Mouse (Mus musculus): ENCODE measurements at regions not wholly inside any gene's neighbourhood (a gene's known extent, or its start where the extent isn't known, plus 50 kb on each side); places are given as distances from the start of the nearest gene placed in this dataset.
A peak's percentile ranks its signal among the peaks of the same experiment; 100 is the strongest.

DNA sequence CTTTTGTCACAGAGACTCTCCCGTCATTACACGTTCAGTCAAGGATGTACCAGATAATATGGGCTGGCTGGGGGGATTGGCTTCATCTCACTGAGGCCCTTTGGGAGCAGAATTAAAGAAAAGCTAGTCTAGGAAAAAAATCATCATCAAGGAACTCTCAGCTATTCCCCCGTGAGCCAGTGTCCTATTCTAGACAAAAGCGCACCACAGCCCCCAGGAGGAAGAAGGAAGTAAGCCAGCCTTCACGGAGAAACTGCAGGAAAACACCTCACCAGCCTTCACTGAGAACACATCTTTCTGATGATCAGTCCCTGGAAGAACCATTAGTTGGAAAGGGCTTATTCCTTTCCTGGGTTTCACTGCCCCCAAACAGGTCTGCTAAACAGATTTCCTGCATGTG, 154.8 kb upstream of the Dapk1 start:
- CTCF ChIA-PET, result no interaction called here
- ATAC-seq (no peak), DNase-seq (ENCODE audit: low read depth, low spot score) (no peak)
- TF ChIP-seq CTCF (IDR thresholded peaks at IDR 0.05), result peak; percentile 20
- in situ Hi-C loops (cut with MboI; ENCODE audit: low pct_unique_long_range_greater_than_20kb), result no loop called here
- H3K27me3 ChIP-seq, result no peaks in the 10 kb centered on the region
- POLR2A ChIA-PET, result interaction anchor here (1.0 kb wide), 1 partner anchor 9 kb away, joined by 3 read pairs; no protein-coding TSS in a partner anchor

DNA sequence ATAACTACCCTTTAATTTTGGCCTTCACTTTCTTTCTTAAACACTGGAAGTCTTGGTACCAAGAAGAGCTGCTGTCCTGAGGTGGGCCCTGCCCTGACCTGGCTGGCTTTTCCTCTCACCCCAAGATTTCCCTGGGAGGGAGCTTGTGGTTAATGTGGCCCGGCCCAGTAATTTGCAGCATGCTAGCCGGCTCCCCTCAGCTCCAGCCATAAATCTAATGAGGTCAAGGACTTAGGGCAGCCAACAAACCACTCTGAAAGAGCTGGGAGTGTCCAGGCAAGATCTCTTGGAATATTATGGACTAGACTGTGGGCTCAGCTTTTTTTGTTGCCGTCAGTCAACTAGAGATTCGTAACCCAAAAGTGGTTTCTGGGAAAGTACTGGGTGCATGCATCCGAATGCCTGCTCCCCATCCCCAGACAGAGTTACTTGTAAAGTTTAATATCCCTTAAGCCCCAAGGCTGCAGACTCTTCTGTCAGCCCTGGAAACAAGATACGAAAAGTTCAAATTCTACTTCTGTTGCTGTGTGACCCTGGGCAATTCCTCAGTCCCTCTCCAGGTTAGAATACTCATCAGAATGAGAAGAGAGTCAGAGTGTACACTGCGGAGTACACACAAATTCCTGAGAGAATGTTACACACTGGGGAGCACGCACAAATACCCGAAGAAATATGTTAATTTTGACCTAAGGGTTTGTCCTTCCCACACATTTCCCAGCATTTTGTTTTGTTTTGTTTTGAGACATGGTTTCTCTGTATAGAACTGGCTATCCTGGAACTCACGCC, 150.8 kb upstream of the Dapk1 start:
- ATAC-seq, result no peak
- H3K27me3 ChIP-seq, result no peaks in the 10 kb centered on the region
- CTCF ChIA-PET, result interaction anchor here (0.8 to 1.8 kb wide), 5 partner anchors 11 to 272 kb away, joined by 3 to 5 read pairs (median 3); no protein-coding TSS in a partner anchor
- TF ChIP-seq CTCF (IDR thresholded peaks at IDR 0.05), result no peak
- in situ Hi-C loops (cut with MboI; ENCODE audit: low pct_unique_long_range_greater_than_20kb), result loop anchor here (10.0 to 25.0 kb wide), 2 partner anchors 156 to 389 kb away; no protein-coding TSS in a partner anchor
- no peak for DNase-seq (ENCODE audit: low read depth, low spot score)
- POLR2A ChIA-PET, result interaction anchor here (0.6 to 1.0 kb wide), 2 partner anchors 11 to 77 kb away, joined by 3 read pairs; no protein-coding TSS in a partner anchor

DNA sequence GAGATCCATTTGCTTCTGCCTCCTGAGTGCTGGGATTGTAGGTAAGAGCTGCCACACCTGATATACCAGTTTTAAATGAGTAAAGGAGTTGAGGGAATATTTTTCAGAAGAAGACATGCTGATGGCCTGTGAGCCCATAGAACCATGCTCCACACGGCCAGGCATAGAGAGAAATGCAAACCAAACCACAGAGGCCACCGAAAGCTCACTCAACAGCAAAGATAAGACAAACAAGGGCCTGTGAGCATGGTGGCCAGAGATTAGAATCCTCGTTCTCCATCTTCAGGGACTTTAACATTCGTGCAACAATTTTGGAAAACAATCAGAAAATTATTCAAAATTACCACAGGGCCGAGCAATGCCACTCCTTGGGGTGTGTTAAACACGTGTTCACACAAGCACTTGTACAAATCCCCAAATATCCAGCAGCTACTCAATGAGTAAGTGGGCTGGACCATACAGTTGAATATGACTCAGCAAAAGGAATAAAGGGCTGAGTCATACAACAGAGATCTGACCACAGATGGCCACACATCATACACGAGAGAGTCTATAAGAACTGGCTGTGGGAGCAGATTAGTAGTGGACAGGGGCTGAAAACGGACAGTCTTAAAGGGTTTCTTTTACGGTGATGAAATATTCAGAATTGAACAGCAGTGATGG, 147.8 kb upstream of the Dapk1 start:
- POLR2A ChIA-PET, result interaction anchor here (1.2 to 1.7 kb wide), 2 partner anchors 23 to 277 kb away, joined by 3 to 4 read pairs; partner anchors contain the start of gene Gas1
- ATAC-seq, result no peak

DNA sequence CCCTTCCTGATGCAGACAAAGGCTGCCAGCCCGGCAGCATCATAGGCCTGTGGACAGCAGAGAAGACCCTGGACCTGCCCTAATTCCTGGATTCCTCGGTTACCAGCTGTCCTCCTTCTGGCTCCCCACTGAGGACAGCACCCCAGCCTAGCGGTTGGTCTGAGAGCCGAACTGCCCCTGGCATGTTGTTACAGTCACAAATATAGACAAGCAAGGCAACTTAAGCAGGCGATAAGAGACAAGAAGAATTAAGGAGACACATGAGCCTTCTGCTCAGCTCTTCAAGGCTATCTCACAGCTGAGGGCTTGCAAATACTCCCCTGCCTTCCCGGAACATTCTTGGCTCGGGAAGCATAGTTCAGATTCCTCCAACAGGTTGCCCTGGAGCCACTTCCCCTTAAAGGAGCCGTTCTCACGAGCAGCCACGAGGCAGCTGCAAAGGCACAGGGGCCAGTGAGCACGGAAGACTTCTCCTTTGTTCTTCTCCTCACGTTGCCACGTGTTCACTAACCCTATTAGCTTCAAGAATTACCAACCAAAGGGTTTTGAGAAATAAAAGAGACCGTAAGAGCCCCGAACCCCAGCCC, 146.6 kb upstream of the Dapk1 start:
- in situ Hi-C loops (cut with MboI; ENCODE audit: low pct_unique_long_range_greater_than_20kb), result loop anchor here (10.0 to 25.0 kb wide), 2 partner anchors 160 to 393 kb away; no protein-coding TSS in a partner anchor
- ATAC-seq, result peak; percentile 89
- DNase-seq (ENCODE audit: low read depth, low spot score), result no peak
- ChIA-PET POLR2A (interaction anchor here (0.7 to 1.7 kb wide), 7 partner anchors 10 to 684 kb away, joined by 3 to 4 read pairs (median 4); partner anchors contain the start of gene Gas1), CTCF (interaction anchor here (0.9 to 1.3 kb wide), 2 partner anchors 11 to 614 kb away, joined by 3 read pairs; no protein-coding TSS in a partner anchor)
- TF ChIP-seq CTCF (IDR thresholded peaks at IDR 0.05), result no peak
- H3K27me3 ChIP-seq, result no peaks in the 10 kb centered on the region

More for the DNA sequence above, 147.8 kb upstream of the Dapk1 start:
- no peak for TF ChIP-seq CTCF (IDR thresholded peaks at IDR 0.05)
- CTCF ChIA-PET, result interaction anchor here (1.0 kb wide), 1 partner anchor 17 kb away, joined by 4 read pairs; no protein-coding TSS in a partner anchor
- no peak for DNase-seq (ENCODE audit: low read depth, low spot score)
- in situ Hi-C loops (cut with MboI; ENCODE audit: low pct_unique_long_range_greater_than_20kb), result loop anchor here (10.0 to 25.0 kb wide), 2 partner anchors 159 to 392 kb away; no protein-coding TSS in a partner anchor
- no peaks in the 10 kb centered on the region for H3K27me3 ChIP-seq

DNA sequence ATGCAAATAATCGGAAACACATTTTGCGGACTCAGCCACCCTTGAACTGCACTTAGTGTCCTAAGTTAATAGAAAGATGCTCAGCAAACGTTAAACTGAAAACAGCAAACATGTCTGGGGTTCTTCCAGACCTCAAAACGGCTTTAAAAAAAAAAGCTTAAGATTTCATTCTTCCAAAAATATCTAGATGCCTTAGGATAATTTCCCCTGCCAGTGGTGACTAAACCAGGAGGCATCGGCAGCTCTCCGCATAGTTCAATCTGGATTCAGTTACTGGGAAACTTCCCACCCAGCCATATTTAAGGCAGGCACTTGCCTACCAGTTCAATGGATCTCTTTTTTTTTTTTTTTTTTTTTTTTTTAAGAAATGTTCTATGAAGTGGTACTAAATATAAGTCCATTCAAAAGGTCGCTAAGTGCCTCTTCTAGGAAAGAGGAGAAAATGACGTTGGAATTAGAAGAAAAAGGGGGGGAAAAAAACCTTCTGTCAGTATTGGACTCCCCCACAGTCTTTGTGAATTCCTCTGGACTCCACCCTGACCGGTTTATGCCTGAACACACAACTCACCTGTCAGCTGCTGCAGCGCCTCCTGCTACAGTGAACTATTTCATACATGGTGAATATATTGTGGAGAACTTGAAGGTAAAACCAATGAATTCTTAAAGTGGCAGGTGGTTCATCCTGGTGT, 145.7 kb upstream of the Dapk1 start:
- ATAC-seq (no peak), DNase-seq (ENCODE audit: low read depth, low spot score) (no peak)
- POLR2A ChIA-PET, result interaction anchor here (0.7 to 1.7 kb wide), 8 partner anchors 10 to 685 kb away, joined by 3 to 9 read pairs (median 4); partner anchors contain the start of gene Gas1
- CTCF ChIA-PET, result interaction anchor here (1.0 to 1.3 kb wide), 3 partner anchors 9 to 12 kb away, joined by 3 to 5 read pairs (median 3); no protein-coding TSS in a partner anchor
- TF ChIP-seq CTCF (IDR thresholded peaks at IDR 0.05), result no peak
- H3K27me3 ChIP-seq, result no peaks in the 10 kb centered on the region
- in situ Hi-C loops (cut with MboI; ENCODE audit: low pct_unique_long_range_greater_than_20kb), result loop anchor here (10.0 to 25.0 kb wide), 2 partner anchors 161 to 394 kb away; no protein-coding TSS in a partner anchor

DNA sequence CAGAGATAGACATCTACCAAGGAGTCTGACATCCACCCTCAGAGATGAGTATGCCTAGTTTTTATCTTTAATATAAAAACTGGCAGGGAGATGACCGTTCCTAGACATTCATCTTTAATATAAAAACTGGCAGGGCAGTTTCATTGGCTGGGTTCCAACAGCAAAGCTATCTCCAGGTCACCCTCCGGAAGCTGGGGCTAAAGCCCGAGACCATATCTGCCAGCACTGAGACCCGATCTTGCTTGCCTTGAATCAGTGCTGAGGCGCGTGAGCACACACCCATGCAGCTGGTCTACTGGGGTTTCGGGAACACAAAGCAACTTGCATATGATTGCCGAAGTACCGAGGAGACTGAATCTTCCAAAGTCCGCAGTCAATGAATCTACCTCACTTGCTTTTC, 144.5 kb upstream of the Dapk1 start:
- ATAC-seq, result no peak
- ChIA-PET CTCF (interaction anchor here (1.1 to 1.8 kb wide), 3 partner anchors 10 to 42 kb away, joined by 3 to 5 read pairs (median 3); no protein-coding TSS in a partner anchor), POLR2A (interaction anchor here (1.5 kb wide), 1 partner anchor 8 kb away, joined by 9 read pairs; no protein-coding TSS in a partner anchor)
- TF ChIP-seq CTCF (IDR thresholded peaks at IDR 0.05), result no peak
- in situ Hi-C loops (cut with MboI; ENCODE audit: low pct_unique_long_range_greater_than_20kb), result loop anchor here (10.0 to 25.0 kb wide), 2 partner anchors 162 to 395 kb away; no protein-coding TSS in a partner anchor
- H3K27me3 ChIP-seq, result no peaks in the 10 kb centered on the region
- no peak for DNase-seq (ENCODE audit: low read depth, low spot score)

DNA sequence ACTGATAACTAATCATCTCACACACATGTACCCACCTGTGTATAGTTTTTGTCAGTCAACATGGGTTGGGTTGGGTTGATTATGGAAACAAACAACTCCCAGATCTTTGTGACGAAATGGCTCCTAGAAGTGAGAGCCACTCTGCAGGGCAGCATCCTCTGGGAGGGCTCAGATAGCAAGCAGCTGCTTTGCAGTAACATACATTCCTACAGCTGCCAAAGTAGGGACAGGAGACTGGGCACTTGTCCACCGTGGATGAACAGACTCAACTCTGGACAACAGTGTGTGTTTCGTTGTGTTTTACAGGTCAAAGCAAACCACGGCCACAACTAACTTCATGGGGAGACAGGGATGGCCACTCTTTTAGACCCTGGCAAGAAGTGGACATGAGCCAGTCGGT, 142.7 kb upstream of the Dapk1 start:
- DNase-seq (ENCODE audit: low read depth, low spot score), result no peak
- ChIA-PET POLR2A (no interaction called here), CTCF (no interaction called here)
- no peak for TF ChIP-seq CTCF (IDR thresholded peaks at IDR 0.05)
- ATAC-seq, result no peak
- no peaks in the 10 kb centered on the region for H3K27me3 ChIP-seq
- in situ Hi-C loops (cut with MboI; ENCODE audit: low pct_unique_long_range_greater_than_20kb), result loop anchor here (10.0 to 25.0 kb wide), 2 partner anchors 164 to 397 kb away; no protein-coding TSS in a partner anchor

DNA sequence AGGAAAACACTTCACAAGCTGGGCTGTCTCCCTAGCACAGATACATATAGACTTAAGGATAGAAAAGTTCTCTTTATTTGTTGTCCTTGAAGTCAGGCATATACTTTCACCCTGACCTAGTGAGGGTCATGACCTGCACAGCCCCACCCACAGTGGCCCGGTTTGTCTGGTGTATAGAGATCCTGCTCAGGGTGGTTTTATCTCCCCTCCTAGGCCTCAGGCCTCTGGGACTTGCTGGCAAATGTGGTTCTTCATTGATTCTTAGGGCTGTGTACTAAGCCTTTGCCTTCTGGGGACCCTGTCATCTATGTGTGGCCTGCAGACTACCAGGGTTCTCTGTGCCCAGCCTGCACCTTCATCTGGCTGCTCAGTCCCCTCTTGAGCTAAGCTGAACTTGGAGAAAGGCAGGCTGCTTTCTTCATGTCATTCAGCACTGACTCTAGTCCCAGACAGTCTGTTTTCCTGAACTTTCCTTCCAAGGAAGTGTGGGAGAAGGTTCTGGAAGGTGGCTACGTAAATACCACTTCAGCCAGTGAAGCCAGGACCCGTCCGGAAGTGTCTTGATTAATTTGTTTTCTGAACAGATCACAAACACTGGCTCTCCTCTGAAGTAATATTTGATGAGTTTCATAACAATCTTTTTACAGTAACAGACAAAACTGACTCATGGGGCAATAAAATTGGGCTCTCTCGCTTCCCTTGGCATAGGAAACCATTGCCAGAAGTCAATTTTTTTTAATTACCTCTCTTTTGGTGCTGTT, 135.0 kb upstream of the Dapk1 start:
- ATAC-seq, result no peak
- ChIA-PET CTCF (interaction anchor here (1.0 to 2.1 kb wide), 7 partner anchors 10 to 590 kb away, joined by 3 to 13 read pairs (median 3); partner anchors contain the start of gene Gas1), POLR2A (interaction anchor here (1.1 kb wide), 1 partner anchor 50 kb away, joined by 3 read pairs; no protein-coding TSS in a partner anchor)

More for the DNA sequence above, 135.0 kb upstream of the Dapk1 start:
- DNase-seq (ENCODE audit: low read depth, low spot score), result no peak
- in situ Hi-C loops (cut with MboI; ENCODE audit: low pct_unique_long_range_greater_than_20kb), result loop anchor here (5.0 to 25.0 kb wide), 4 partner anchors 289 to 574 kb away; partner anchors contain the start of gene Gas1
- no peak for TF ChIP-seq CTCF (IDR thresholded peaks at IDR 0.05)
- H3K27me3 ChIP-seq, result no peaks in the 10 kb centered on the region
